Mouse (Mus musculus) bone marrow macrophage, adult 2 months (primary cell): ENCODE results near the gene Pak6.

Experiments
- CTCF ChIP-seq: IDR thresholded peaks from 2 replicates; pipeline ENCODE4 v1.5.1; 2012; ENCODE audit warnings: low read depth, mild to moderate bottlenecking, low read length, moderate library complexity
- POLR2A ChIP-seq: IDR thresholded peaks from 2 replicates; pipeline ENCODE4 v1.6.1; 2012; ENCODE audit warnings: mild to moderate bottlenecking, low read depth, low read length, borderline replicate concordance

GRCm38 (mm10) chr2:118723693-118724486 lies 60.8 kb downstream of the Pak6 start:
- TF ChIP-seq CTCF (no peak), POLR2A (no peak)
